Mouse (Mus musculus) lung, postnatal 0 days (tissue): Measurements from ENCODE around the gene Kif3b.

Experiments used
- CTCF ChIP-seq: IDR thresholded peaks from 2 replicates; pipeline ENCODE4 v1.5.1; 2016; ENCODE audit warnings: antibody characterized with exemption, mild to moderate bottlenecking
- EP300 ChIP-seq: IDR thresholded peaks from 2 replicates; pipeline ENCODE4 v1.6.1; 2016; ENCODE audit warnings: antibody characterized with exemption, mild to moderate bottlenecking, control low read depth

GRCm38 (mm10) chr2:153342602-153343001 is 51.4 kb downstream of the Kif3b start:
- TF ChIP-seq CTCF (no peak), EP300 (no peak)
